Mouse (Mus musculus) myocyte (in vitro differentiated cells): ENCODE results near the gene Fam214a. TPM values are rescaled to one million over a fixed set of nuclear protein-coding genes. Genes with fewer than 3 reads are reported as not detected.

Experiments used
- H3K27me3 ChIP-seq: one replicate; pipeline ENCODE4 v1.6.1; 2011; ENCODE audit not compliant: control insufficient read depth, insufficient read depth, insufficient read length
- H3K36me3 ChIP-seq: one replicate; pipeline ENCODE4 v1.6.1; 2011; ENCODE audit not compliant: control insufficient read depth, insufficient read depth
- H3K4me2 ChIP-seq: one replicate; pipeline ENCODE4 v1.6.1; 2011; ENCODE audit warnings: low read depth, control low read depth
- H3K4me3 ChIP-seq: one replicate; pipeline ENCODE4 v1.5.1; 2011; ENCODE audit warnings: mild to moderate bottlenecking, control low read depth, moderate library complexity
- H3K79me2 ChIP-seq: one replicate; pipeline ENCODE4 v1.6.1; 2011; ENCODE audit not compliant: control insufficient read depth, insufficient read depth
- H3ac ChIP-seq: one replicate; pipeline ENCODE4 v1.6.1; 2011; ENCODE audit not compliant: control insufficient read depth, insufficient read length
- CEBPB ChIP-seq: IDR thresholded peaks from 2 replicates; pipeline ENCODE4 v1.6.1; 2011; ENCODE audit warnings: mild to moderate bottlenecking, moderate library complexity; ENCODE audit not compliant: poor library complexity, insufficient read depth, severe bottlenecking
- E2F4 ChIP-seq: IDR thresholded peaks from one replicate; pipeline ENCODE4 v1.6.1; 2011; ENCODE audit warnings: mild to moderate bottlenecking, control low read depth, moderate library complexity; ENCODE audit not compliant: insufficient read depth
- MAX ChIP-seq: IDR thresholded peaks from one replicate; pipeline ENCODE4 v1.6.1; 2011; ENCODE audit warnings: low read depth, mild to moderate bottlenecking, control low read depth
- MYOD1 ChIP-seq, 3 experiments: IDR thresholded peaks; one replicate each; pipeline ENCODE4 v1.6.1; 2011; ENCODE audit warnings: control low read depth in 2 of 3, low read depth in 2 of 3, mild to moderate bottlenecking in 2 of 3, moderate library complexity in 1 of 3; ENCODE audit not compliant: insufficient read length in 2 of 3, control insufficient read depth in 1 of 3
- MYOG ChIP-seq, 3 experiments: IDR thresholded peaks; one replicate each; pipeline ENCODE4 v1.6.1; 2011; ENCODE audit warnings: control low read depth in 2 of 3, low read depth in 2 of 3, mild to moderate bottlenecking in 2 of 3; ENCODE audit not compliant: insufficient read length in 2 of 3, control insufficient read depth in 1 of 3, insufficient read depth in 1 of 3
- POLR2A ChIP-seq: IDR thresholded peaks from one replicate; pipeline ENCODE4 v1.6.1; 2011; ENCODE audit warnings: low read depth, mild to moderate bottlenecking, control low read depth, moderate library complexity; ENCODE audit not compliant: insufficient read length
- POLR2AphosphoS2 ChIP-seq: IDR thresholded peaks from one replicate; pipeline ENCODE4 v1.6.1; 2011; ENCODE audit warnings: low read depth, control low read depth; ENCODE audit not compliant: insufficient read length
- REST ChIP-seq: IDR thresholded peaks from one replicate; pipeline ENCODE4 v1.6.1; 2011; ENCODE audit warnings: mild to moderate bottlenecking, control low read depth, moderate library complexity; ENCODE audit not compliant: insufficient read depth, insufficient read length
- SRF ChIP-seq: IDR thresholded peaks from one replicate; pipeline ENCODE4 v1.6.1; 2011; ENCODE audit warnings: low read depth; ENCODE audit not compliant: control insufficient read depth, insufficient read length
- TCF12 ChIP-seq: IDR thresholded peaks from one replicate; pipeline ENCODE4 v1.6.1; 2011; ENCODE audit warnings: mild to moderate bottlenecking, control low read depth; ENCODE audit not compliant: poor library complexity, insufficient read depth, severe bottlenecking
- TCF3 ChIP-seq: IDR thresholded peaks from one replicate; pipeline ENCODE4 v1.6.1; 2011; ENCODE audit warnings: low read depth, control low read depth; ENCODE audit not compliant: insufficient read length
- USF1 ChIP-seq: IDR thresholded peaks from one replicate; pipeline ENCODE4 v1.6.1; 2011; ENCODE audit warnings: low read depth, mild to moderate bottlenecking, control low read depth, moderate library complexity
- polyA plus RNA-seq: library from polyadenylated mRNA; unstranded; fragments of >200 nt; fragmentation: generic; extraction: Trizol; gene quantifications from one replicate; pipeline ENCODE4 v1.2.1, GENCODE M21; 2012; ENCODE audit warnings: missing spikeins

Fam214a gene
- polyA plus RNA-seq, 1 experiment: 2.6 TPM

GRCm38 (mm10) chr9:74952106-74952505, 578 bp upstream of the Fam214a start:
- H3K27me3 ChIP-seq: no peaks in the 10 kb centered on the region
- H3K79me2 ChIP-seq: no peaks in the 10 kb centered on the region
- no peak overlapping the region for H3ac ChIP-seq
- H3K36me3 ChIP-seq: no peaks in the 10 kb centered on the region
- no peak for TF ChIP-seq REST
- no peak for TF ChIP-seq MYOD1 (IDR thresholded peaks at IDR 0.05; ENCODE audit: control insufficient read depth in 1 of 3, insufficient read length in 2 of 3, low read depth in 2 of 3)
- no peak for TF ChIP-seq POLR2A
- TF ChIP-seq CEBPB: no peak
- no peak for TF ChIP-seq MYOG (IDR thresholded peaks at IDR 0.05; ENCODE audit: control insufficient read depth in 1 of 3, insufficient read depth in 1 of 3, insufficient read length in 2 of 3, low read depth in 2 of 3)
- TF ChIP-seq POLR2AphosphoS2: no peak
- no peak for TF ChIP-seq TCF12
- TF ChIP-seq E2F4: no peak
- TF ChIP-seq MAX: no peak
- TF ChIP-seq SRF: no peak
- TF ChIP-seq TCF3: no peak
- TF ChIP-seq USF1: no peak
- peak overlapping the region; percentile 37 for H3K4me3 ChIP-seq
- H3K4me2 ChIP-seq: peak overlapping the region; percentile 82

GRCm38 (mm10) chr9:74953265-74953958, 728 bp downstream of the Fam214a start:
- Histone ChIP-seq H3K4me2 (peak overlapping the region; percentile 91), H3K27me3 (no peaks in the 10 kb centered on the region), H3K4me3 (peak overlapping the region; percentile 37), H3K79me2 (no peaks in the 10 kb centered on the region), H3K36me3 (no peaks in the 10 kb centered on the region), H3ac (peak overlapping the region; percentile 81)
- TF ChIP-seq MYOD1 (IDR thresholded peaks at IDR 0.05; ENCODE audit: control insufficient read depth in 1 of 3, insufficient read length in 2 of 3, low read depth in 2 of 3): no peak
- no peak for TF ChIP-seq USF1

- H3K79me2 ChIP-seq: no peaks in the 10 kb centered on the region
- H3K4me2 ChIP-seq: peak overlapping the region; percentile 91
- H3K36me3 ChIP-seq: no peaks in the 10 kb centered on the region
- no peaks in the 10 kb centered on the region for H3K27me3 ChIP-seq
- peak overlapping the region; percentile 37 for H3K4me3 ChIP-seq
- TF ChIP-seq E2F4: no peak
- no peak for TF ChIP-seq TCF3
- no peak for TF ChIP-seq POLR2AphosphoS2
- no peak for TF ChIP-seq MYOG (IDR thresholded peaks at IDR 0.05; ENCODE audit: control insufficient read depth in 1 of 3, insufficient read depth in 1 of 3, insufficient read length in 2 of 3, low read depth in 2 of 3)
- no peak for TF ChIP-seq MYOD1 (IDR thresholded peaks at IDR 0.05; ENCODE audit: control insufficient read depth in 1 of 3, insufficient read length in 2 of 3, low read depth in 2 of 3)
- peak overlapping the region; percentile 81 for H3ac ChIP-seq
These were observed 1.2 kb downstream of the Fam214a start for GRCm38 (mm10) chr9:74953959-74954279.

GRCm38 (mm10) chr9:74954387-74954786, 1.7 kb downstream of the Fam214a start:
- peak overlapping the region; percentile 37 for H3K4me3 ChIP-seq
- H3K36me3 ChIP-seq: no peaks in the 10 kb centered on the region
- no peak overlapping the region for H3ac ChIP-seq
- H3K79me2 ChIP-seq: no peaks in the 10 kb centered on the region
- TF ChIP-seq E2F4 (no peak), POLR2A (no peak), TCF3 (no peak), CEBPB (no peak), MYOD1 (IDR thresholded peaks at IDR 0.05; ENCODE audit: control insufficient read depth in 1 of 3, insufficient read length in 2 of 3, low read depth in 2 of 3) (no peak), SRF (no peak), POLR2AphosphoS2 (no peak), USF1 (no peak), REST (no peak), TCF12 (no peak), MAX (no peak), MYOG (IDR thresholded peaks at IDR 0.05; ENCODE audit: control insufficient read depth in 1 of 3, insufficient read depth in 1 of 3, insufficient read length in 2 of 3, low read depth in 2 of 3) (no peak)
- H3K27me3 ChIP-seq: no peaks in the 10 kb centered on the region
- H3K4me2 ChIP-seq: peak overlapping the region; percentile 91

- H3ac ChIP-seq: no peak overlapping the region
- no peaks in the 10 kb centered on the region for H3K79me2 ChIP-seq
- TF ChIP-seq SRF (no peak), POLR2A (no peak), CEBPB (no peak), USF1 (no peak), MYOG (IDR thresholded peaks at IDR 0.05; ENCODE audit: control insufficient read depth in 1 of 3, insufficient read depth in 1 of 3, insufficient read length in 2 of 3, low read depth in 2 of 3) (no peak), MYOD1 (IDR thresholded peaks at IDR 0.05; ENCODE audit: control insufficient read depth in 1 of 3, insufficient read length in 2 of 3, low read depth in 2 of 3) (no peak), REST (no peak), E2F4 (no peak), TCF3 (no peak), MAX (no peak), TCF12 (no peak), POLR2AphosphoS2 (no peak)
- no peaks in the 10 kb centered on the region for H3K36me3 ChIP-seq
- H3K27me3 ChIP-seq: no peaks in the 10 kb centered on the region
- no peak overlapping the region for H3K4me3 ChIP-seq
- no peak overlapping the region for H3K4me2 ChIP-seq
These were observed 7.9 kb downstream of the Fam214a start for GRCm38 (mm10) chr9:74960630-74961029.
